ENCODE assay signal across 8 mouse cellular contexts in genomic region chr8:71951436-71952161, GRCm38 (mm10). TPM values are rescaled to one million over a fixed set of nuclear protein-coding genes. Genes with fewer than 3 reads are reported as not detected.
A peak's percentile ranks its signal among the peaks of the same experiment; 100 is the strongest.
DNase-seq lines count a peak whose midpoint lies in the region; ATAC-seq and TF ChIP-seq lines count a peak whose summit lies in the region.

No protein-coding gene starts in this region.

- TF ChIP-seq CTCF in E14TG2a.4 (conservative IDR thresholded peaks at IDR 0.05; ENCODE audit: low read length) = no peak
- no peak for TF ChIP-seq CTCF in hindbrain, postnatal 0 days (IDR thresholded peaks at IDR 0.05; ENCODE audit: low read depth)

- H3K36me3 ChIP-seq in E14TG2a.4 (ENCODE audit: insufficient read depth, low read length) (peaks cover 34% of the 10 kb centered on the region), macrophage (ENCODE audit: inconsistent target) (no peaks in the 10 kb centered on the region)
- peaks cover 34% of the 10 kb centered on the region for H3K36me3 ChIP-seq in embryonic facial prominence, embryonic 10.5 days (replicated peaks)
- H3K36me3 ChIP-seq in hindbrain, postnatal 0 days (ENCODE audit: insufficient read depth, low read length) = no peaks in the 10 kb centered on the region

- H3K4me3 ChIP-seq in E14TG2a.4 (replicated peaks; ENCODE audit: low read length) = peak overlapping the region; percentile 88
- peak overlapping the region; percentile 85 for H3K4me3 ChIP-seq in embryonic facial prominence, embryonic 10.5 days
- peak overlapping the region; percentile 80 for H3K4me3 ChIP-seq in hindbrain, postnatal 0 days (ENCODE audit: low read length)
- peak overlapping the region; percentile 81 for H3K4me3 ChIP-seq in macrophage (ENCODE audit: inconsistent target)

- peak overlapping the region; percentile 71 for H3K9ac ChIP-seq in hindbrain, postnatal 0 days (replicated peaks; ENCODE audit: low read length)

- peaks cover 43% of the 10 kb centered on the region for H3K9me3 ChIP-seq in E14TG2a.4 (ENCODE audit: low read length)
- H3K9me3 ChIP-seq in embryonic facial prominence, embryonic 10.5 days = peaks cover 28% of the 10 kb centered on the region
- H3K9me3 ChIP-seq in hindbrain, postnatal 0 days (ENCODE audit: low read length) = 0 out of 2 replicates have a peak, but pooled peaks cover 4% of the 10 kb centered on the region

- WGBS in embryonic facial prominence, embryonic 10.5 days = 42% methylated on average over 14 of the region's 14 CpGs
- 41% methylated on average over 13 of the region's 14 CpGs for WGBS in hindbrain, postnatal 0 days
- WGBS in macrophage (ENCODE audit: missing documents) = 20% methylated on average over 13 of the region's 14 CpGs

- H3K27ac ChIP-seq in embryonic facial prominence, embryonic 10.5 days (replicated peaks) = peak overlapping the region; percentile 90
- no peak overlapping the region for H3K27ac ChIP-seq in hindbrain, postnatal 0 days
- H3K27ac ChIP-seq in macrophage = peak overlapping the region; percentile 27; the same call in 1 of the 2 replicates

- H3K4me2 ChIP-seq in hindbrain, postnatal 0 days (ENCODE audit: low read depth, low read length) = peak overlapping the region; percentile 64

- ATAC-seq in hindbrain, postnatal 0 days = no peak

- H3K79me2 ChIP-seq in macrophage (ENCODE audit: inconsistent target) = peaks cover 52% of the 10 kb centered on the region; the same call in 1 of the 2 replicates

- peak; percentile 78 for DNase-seq in heart, adult 11 months
- no peak for DNase-seq in heart, adult 8-10 months (ENCODE audit: low spot score)
- peak; percentile 31 for DNase-seq in embryonic facial prominence, embryonic 10.5 days (ENCODE audit: low spot score)
- DNase-seq in hindbrain, postnatal 0 days (ENCODE audit: low spot score) = peak; percentile 10
- DNase-seq in thymus, postnatal 14 days = peak; percentile 25
- no peak for DNase-seq in ovary, postnatal 10 days (ENCODE audit: low spot score)

- H3K27me3 ChIP-seq in E14TG2a.4 (ENCODE audit: insufficient read depth, low read length) = no peaks in the 10 kb centered on the region
- H3K27me3 ChIP-seq in embryonic facial prominence, embryonic 10.5 days (replicated peaks; ENCODE audit: low read depth, poor library complexity, severe bottlenecking) = no peaks in the 10 kb centered on the region
- no peaks in the 10 kb centered on the region for H3K27me3 ChIP-seq in hindbrain, postnatal 0 days (ENCODE audit: insufficient read depth, low read length)

- H3K4me1 ChIP-seq in E14TG2a.4 (replicated peaks; ENCODE audit: low read depth, low read length) = peaks cover 19% of the 10 kb centered on the region
- peaks cover 16% of the 10 kb centered on the region for H3K4me1 ChIP-seq in embryonic facial prominence, embryonic 10.5 days
- H3K4me1 ChIP-seq in hindbrain, postnatal 0 days (ENCODE audit: insufficient read depth, low read length) = peaks cover 6% of the 10 kb centered on the region; the same call in 1 of the 2 replicates

RNA-seq across cellular contexts. Expression of gene Zfp961, which starts 0.8 kb away (rescaled TPM):
- 1 to 10 TPM; 5.4 to 7.5 (median 7.0) TPM for total RNA-seq in heart, adult 8-10 months (2022)
- 27.3 and 27.7 TPM in 2 replicates for polyA plus RNA-seq in embryonic facial prominence, embryonic 10.5 days (2016; fragmentation: Nextera tagmentation; extraction: Ambion mirVana)
- 23.8 and 24.8 TPM in 2 replicates for total RNA-seq in hindbrain, postnatal 0 days (2014; rRNA removed)
- 11.0 and 14.6 TPM in 2 replicates for polyA plus RNA-seq in hindbrain, postnatal 0 days (2015; fragmentation: Nextera tagmentation; extraction: Ambion mirVana)
- 10 to 100 TPM in 14 of 26 experiments, 1 to 10 TPM in 10, under 1 TPM in 2; 0.61 to 30.6 (median 11.8) TPM for total RNA-seq in macrophage (2018; cell fraction: chromatin; rRNA removed)
- 10 to 100 TPM in 6 of 26 experiments, 1 to 10 TPM in 20; 1.7 to 14.3 (median 8.0) TPM for total RNA-seq in macrophage (2018; cell fraction: cytosol; rRNA removed)
- total RNA-seq in macrophage (2018; cell fraction: nucleus; rRNA removed) = 10 to 100 TPM in 9 of 26 experiments, 1 to 10 TPM in 17; 1.4 to 27.2 (median 5.6) TPM
- 8.4 to 12.3 TPM (median 9.8 TPM) in 3 replicates for polyA plus RNA-seq in macrophage (2018)

RNA-seq across cellular contexts. Expression of gene Zfp617, which starts 43.2 kb away (rescaled TPM):
- total RNA-seq in heart, adult 8-10 months (2022) = 10 to 100 TPM; 22.4 to 27.8 (median 22.9) TPM
- 33.0 and 33.1 TPM in 2 replicates for polyA plus RNA-seq in embryonic facial prominence, embryonic 10.5 days (2016; fragmentation: Nextera tagmentation; extraction: Ambion mirVana)
- 15.9 and 18.0 TPM in 2 replicates for total RNA-seq in hindbrain, postnatal 0 days (2014; rRNA removed)
- polyA plus RNA-seq in hindbrain, postnatal 0 days (2015; fragmentation: Nextera tagmentation; extraction: Ambion mirVana) = 21.8 and 24.4 TPM in 2 replicates
- total RNA-seq in macrophage (2018; cell fraction: chromatin; rRNA removed) = 10 to 100 TPM; 12.7 to 39.8 (median 21.8) TPM
- total RNA-seq in macrophage (2018; cell fraction: cytosol; rRNA removed) = 10 to 100 TPM in 22 of 26 experiments, 1 to 10 TPM in 4; 8.4 to 18.5 (median 12.7) TPM
- 10 to 100 TPM; 16.4 to 45.4 (median 23.7) TPM for total RNA-seq in macrophage (2018; cell fraction: nucleus; rRNA removed)
- polyA plus RNA-seq in macrophage (2018) = 11.8 to 35.6 TPM (median 15.9 TPM) in 3 replicates

RNA-seq across cellular contexts. Expression of gene Zfp882, which starts 43.2 kb away (rescaled TPM):
- total RNA-seq in heart, adult 8-10 months (2022) = 1 to 10 TPM; 2.7 to 3.3 (median 3.0) TPM
- 8.4 TPM in 2 replicates for polyA plus RNA-seq in embryonic facial prominence, embryonic 10.5 days (2016; fragmentation: Nextera tagmentation; extraction: Ambion mirVana)
- total RNA-seq in hindbrain, postnatal 0 days (2014; rRNA removed) = 7.9 and 11.5 TPM in 2 replicates
- polyA plus RNA-seq in hindbrain, postnatal 0 days (2015; fragmentation: Nextera tagmentation; extraction: Ambion mirVana) = 7.4 and 7.9 TPM in 2 replicates
- total RNA-seq in macrophage (2018; cell fraction: chromatin; rRNA removed) = 10 to 100 TPM in 2 of 26 experiments, 1 to 10 TPM in 23, under 1 TPM in 1; 0.51 to 14.9 (median 3.0) TPM
- 1 to 10 TPM in 7 of 26 experiments, under 1 TPM in 19; 0.05 to 1.8 (median 0.76) TPM for total RNA-seq in macrophage (2018; cell fraction: cytosol; rRNA removed)
- total RNA-seq in macrophage (2018; cell fraction: nucleus; rRNA removed) = 10 to 100 TPM in 1 of 26 experiments, 1 to 10 TPM in 15, under 1 TPM in 9, not detected in 1; 0.26 to 10.2 (median 1.9) TPM
- polyA plus RNA-seq in macrophage (2018) = 0.77 to 1.7 TPM (median 1.1 TPM) in 3 replicates

RNA-seq across cellular contexts. Expression of gene Cyp4f18, which starts 57.8 kb away (rescaled TPM):
- total RNA-seq in heart, adult 8-10 months (2022) = 1 to 10 TPM in 2 of 4 experiments, under 1 TPM in 2; 0.25 to 1.2 (median 0.84) TPM
- 0.31 and 0.50 TPM in 2 replicates for polyA plus RNA-seq in embryonic facial prominence, embryonic 10.5 days (2016; fragmentation: Nextera tagmentation; extraction: Ambion mirVana)
- not detected in 2 replicates for total RNA-seq in hindbrain, postnatal 0 days (2014; rRNA removed)
- polyA plus RNA-seq in hindbrain, postnatal 0 days (2015; fragmentation: Nextera tagmentation; extraction: Ambion mirVana) = 0.46 and 0.78 TPM in 2 replicates
- total RNA-seq in macrophage (2018; cell fraction: chromatin; rRNA removed) = 10 to 100 TPM in 4 of 26 experiments, 1 to 10 TPM in 20, under 1 TPM in 1, not detected in 1; 0.92 to 18.9 (median 5.5) TPM
- total RNA-seq in macrophage (2018; cell fraction: cytosol; rRNA removed) = 10 to 100 TPM in 13 of 26 experiments, 1 to 10 TPM in 13; 2.8 to 20.6 (median 9.6) TPM
- total RNA-seq in macrophage (2018; cell fraction: nucleus; rRNA removed) = 10 to 100 TPM in 11 of 26 experiments, 1 to 10 TPM in 15; 2.5 to 27.8 (median 9.0) TPM
- polyA plus RNA-seq in macrophage (2018) = 4.8 to 31.0 TPM (median 8.7 TPM) in 3 replicates

Comparison
In these comparisons a context has a peak if more than half of its experiments do, and no peak if none do; other contexts are left out.
1. DNase-seq: peak in heart, adult 11 months (single experiment), embryonic facial prominence, embryonic 10.5 days (single experiment), hindbrain, postnatal 0 days (single experiment) and thymus, postnatal 14 days (single experiment); none in heart, adult 8-10 months (single experiment) and ovary, postnatal 10 days (single experiment).
2. Peak in every context shown above with its lines, with median percentiles within 50 percentile points of each other: H3K4me3 ChIP-seq.